Mouse (Mus musculus): ENCODE results near the gene Gm17720.

Gm17720 gene

GRCm38 (mm10) chr8:110102653-110103052 is at the start of gene Gm17720:
Gm17720 (minus strand) TSS chr8:110102753.
- DNase-seq = no peak

- DNase-seq = peak; percentile 47
Measured at GRCm38 (mm10) chr8:110145538-110145937, 43.0 kb upstream of the Gm17720 start.

DNA sequence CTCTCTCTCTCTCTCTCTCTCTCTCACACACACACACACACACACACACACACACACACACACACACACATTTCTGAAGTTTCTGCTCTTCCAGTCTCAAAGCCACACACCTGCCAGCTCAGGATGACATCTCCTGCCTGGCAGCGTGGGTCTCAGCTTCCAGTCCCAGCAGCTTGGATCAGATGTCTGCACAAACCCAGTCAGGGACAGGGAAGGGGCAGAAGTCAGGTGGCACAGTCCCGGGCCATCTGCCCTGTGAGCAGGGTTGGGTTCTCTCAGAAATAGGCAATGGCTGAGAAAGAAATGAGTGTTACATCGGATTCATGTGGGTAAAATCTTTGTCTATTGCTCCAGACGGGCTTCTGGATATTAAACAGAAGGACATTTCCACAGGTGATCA is 38.2 kb upstream of the Gm17720 start:
- no peak for DNase-seq

GRCm38 (mm10) chr8:110140156-110140555 is 37.6 kb upstream of the Gm17720 start:
- no peak for DNase-seq

- DNase-seq = no peak
Measured at GRCm38 (mm10) chr8:110135515-110135914, 33.0 kb upstream of the Gm17720 start.

DNA sequence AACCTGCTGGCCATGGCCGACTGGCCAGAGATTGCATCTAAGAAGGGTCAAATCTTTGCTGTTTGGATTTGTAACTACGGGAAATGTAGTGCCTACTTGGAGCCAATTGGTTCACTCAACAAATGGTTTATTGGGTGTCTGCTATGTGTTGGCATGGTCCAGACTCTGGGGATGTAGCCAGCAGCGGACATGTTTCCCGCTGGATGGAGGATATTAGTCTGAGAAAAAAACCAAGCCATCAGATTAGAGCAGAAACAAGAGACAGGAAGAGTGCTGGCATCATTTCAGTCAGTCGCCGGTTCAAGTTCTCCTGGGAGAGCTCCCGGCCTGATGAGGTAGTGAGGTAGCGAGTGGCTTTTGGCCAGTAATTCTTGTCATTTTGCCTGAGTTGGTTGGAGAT is 31.7 kb upstream of the Gm17720 start:
- no peak for DNase-seq

- peak; percentile 73 for DNase-seq
Measured at GRCm38 (mm10) chr8:110130537-110130936, 28.0 kb upstream of the Gm17720 start.

GRCm38 (mm10) chr8:110119715-110120114 is 17.2 kb upstream of the Gm17720 start:
- DNase-seq = peak; percentile 6

- no peak for DNase-seq
Measured at GRCm38 (mm10) chr8:110101676-110102075, 877 bp downstream of the Gm17720 start.

GRCm38 (mm10) chr8:110100907-110101306 is 1.6 kb downstream of the Gm17720 start, which contains the start of gene Gm21964:
Gm21964 (plus strand) TSS chr8:110101207.
- DNase-seq = no peak

GRCm38 (mm10) chr8:110091869-110092268 is 10.7 kb downstream of the Gm17720 start:
- peak; percentile 8 for DNase-seq

DNA sequence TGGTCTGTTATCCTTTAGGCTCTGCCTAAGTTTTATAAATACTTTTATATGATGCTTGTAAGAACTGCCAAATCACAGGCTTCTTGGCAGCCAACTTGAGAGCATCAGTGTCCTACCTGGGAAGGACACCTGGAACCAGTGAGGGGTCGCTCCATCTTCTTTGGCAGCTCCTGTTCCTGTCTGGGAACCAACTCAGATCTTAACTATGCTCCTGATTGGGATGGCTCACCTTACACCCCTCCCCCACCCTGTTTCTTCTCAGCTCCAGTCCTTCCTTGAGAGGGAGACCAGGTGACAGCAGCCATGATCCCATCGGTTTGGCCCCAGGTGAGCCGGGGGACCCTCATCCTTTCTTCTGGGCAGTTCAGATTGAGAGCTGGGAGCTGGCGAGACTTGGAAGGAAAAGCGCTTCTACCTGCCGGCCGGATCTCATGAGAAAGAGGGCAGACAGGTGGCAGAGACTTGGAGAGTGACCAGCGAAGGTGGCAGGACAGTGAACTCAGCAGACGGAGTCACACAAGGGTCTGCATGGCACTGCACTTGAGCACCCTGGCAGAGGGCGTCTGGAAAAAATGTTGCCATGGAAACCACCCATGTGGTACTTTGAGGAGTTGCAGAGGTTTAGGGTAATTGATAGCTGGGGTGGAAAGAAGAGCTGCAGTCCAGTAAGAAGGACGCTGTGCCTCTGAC is 20.0 kb downstream of the Gm17720 start:
- no peak for DNase-seq

DNA sequence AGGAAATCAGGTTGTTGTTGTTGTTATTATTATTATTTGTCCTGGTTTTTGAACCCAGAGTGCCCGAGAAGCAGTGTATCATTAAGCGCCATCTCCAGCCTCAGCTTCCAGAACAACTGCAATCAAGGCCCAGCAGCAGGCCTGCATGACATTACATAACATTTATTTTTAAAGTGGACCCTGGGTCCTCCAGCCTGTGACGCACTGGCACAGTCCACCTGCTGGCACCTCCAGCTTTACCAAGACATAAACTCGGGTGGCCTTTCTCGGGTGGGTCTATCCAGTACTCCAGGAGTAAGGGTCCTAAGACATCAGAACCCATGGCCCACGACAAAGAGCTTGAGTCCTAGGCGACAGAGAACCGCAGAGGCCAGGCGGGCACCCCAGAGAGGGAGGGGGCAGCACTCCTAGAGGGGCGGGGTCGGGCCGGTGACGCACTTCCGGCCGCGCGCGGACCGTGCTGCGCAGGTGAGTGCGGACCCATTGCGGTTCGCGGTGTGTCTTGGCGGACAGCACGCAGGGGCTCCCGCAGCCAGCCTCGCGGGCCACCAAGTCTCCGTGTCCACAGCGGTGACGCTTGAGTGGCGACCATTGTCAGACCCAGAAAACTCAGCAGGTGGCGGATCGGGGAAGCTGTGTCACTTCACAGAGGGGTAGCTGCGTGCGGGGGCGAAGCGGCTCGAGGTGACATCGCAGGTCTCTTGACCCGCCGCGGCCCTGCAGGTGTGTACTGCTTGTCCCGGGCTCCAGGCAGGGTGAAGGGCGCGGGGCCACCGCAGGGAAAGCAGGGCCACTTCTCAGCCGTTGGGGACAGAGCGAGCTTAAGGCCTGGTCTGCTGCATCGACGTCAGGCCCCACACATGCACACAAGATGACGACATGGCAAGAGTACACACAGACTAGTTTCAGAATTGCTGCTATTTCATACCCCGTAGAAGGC is 23.0 kb downstream of the Gm17720 start, which contains the start of gene Zfp612:
TSS of gene Zfp612 (plus strand) at position 465 of the 940 bp plus-strand sequence.
- DNase-seq = peak; percentile 79

GRCm38 (mm10) chr8:110074496-110074895 is 28.1 kb downstream of the Gm17720 start:
- DNase-seq = no peak

- DNase-seq = peak; percentile 58
Measured at GRCm38 (mm10) chr8:110071600-110071999, 31.0 kb downstream of the Gm17720 start.

DNA sequence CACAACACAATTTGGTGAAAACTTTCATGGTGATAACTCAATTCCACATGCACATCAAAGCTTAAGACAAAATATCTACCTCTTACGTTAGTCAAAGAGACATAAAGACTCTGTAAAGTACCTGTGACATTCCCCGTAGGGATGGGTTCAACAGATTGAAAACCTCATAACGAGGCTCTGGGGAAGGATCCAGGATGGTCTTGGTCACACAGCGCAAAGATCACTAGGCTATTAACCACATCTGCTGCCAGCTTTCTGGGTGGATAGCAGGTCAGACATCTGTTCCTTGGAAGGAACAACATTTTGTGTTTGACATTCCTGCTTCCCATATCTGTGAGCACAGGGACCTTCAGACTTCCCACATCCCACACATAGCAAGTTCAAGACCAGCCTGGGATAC is 32.8 kb downstream of the Gm17720 start:
- DNase-seq = no peak

DNA sequence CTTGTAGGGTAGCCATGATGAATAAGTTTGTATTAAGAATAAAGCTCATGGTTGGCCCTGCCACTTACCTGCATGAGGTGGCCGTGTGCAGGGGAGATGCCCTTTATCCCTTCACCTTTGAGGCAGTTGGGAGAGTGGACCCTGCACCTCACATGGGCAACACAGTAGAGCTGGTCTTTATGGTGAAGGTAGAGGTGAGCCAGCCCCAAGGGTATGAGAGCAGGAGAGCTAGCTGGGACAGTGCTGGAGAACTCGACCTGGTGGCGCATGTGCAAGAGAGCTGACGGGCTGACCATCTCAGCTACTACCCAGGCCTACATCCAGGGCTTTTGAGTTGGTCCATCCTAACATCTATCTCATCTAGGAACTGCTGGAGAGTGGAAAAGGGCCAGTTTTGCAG is 36.9 kb downstream of the Gm17720 start:
- DNase-seq = no peak

- DNase-seq = no peak
Measured at GRCm38 (mm10) chr8:110064606-110065365, 37.8 kb downstream of the Gm17720 start.

DNA sequence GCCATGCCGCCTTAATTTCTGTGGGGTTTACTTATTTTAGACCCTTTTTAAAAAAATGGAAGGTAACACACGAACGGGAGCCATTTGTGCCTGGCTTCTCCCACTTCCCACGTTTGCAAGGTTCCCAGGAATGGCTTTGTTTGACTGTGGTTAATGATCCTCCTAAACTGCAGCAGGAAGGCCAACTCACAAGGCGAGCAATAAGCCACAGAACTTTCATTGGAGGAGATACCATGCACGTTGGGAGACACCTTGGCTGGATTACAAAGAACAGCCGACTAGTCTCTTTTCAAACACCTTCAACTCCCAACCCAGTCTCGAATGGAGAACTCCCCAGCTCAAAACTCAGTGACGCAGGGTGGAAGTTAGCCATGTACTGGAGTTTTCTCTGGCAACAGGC is 38.4 kb downstream of the Gm17720 start:
- DNase-seq = no peak

- DNase-seq = no peak
Measured at GRCm38 (mm10) chr8:110058207-110058606, 44.3 kb downstream of the Gm17720 start.

GRCm38 (mm10) chr8:110051208-110051607 is 51.3 kb downstream of the Gm17720 start:
- no peak for DNase-seq

- no peak for DNase-seq
Measured at GRCm38 (mm10) chr8:110040509-110040908, 62.0 kb downstream of the Gm17720 start.

DNA sequence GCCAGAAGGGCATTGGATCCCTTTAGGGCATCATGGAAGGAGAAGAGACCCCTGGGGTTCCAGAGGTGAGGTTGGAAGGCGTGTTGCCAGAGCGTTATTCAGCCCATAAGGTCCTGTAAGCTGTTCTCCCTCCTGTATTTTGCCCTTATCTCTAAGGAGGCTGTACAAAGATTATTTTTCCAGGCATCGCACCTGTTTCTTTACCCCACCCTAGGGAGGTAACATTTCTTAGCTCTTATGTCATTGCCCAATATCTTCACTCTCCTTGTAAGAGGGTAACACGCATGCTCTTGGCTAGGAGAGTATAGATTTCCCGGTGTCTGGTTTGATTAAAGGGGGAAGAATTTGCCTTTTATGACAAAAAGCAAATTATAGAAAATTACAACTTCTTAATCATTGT is 62.9 kb downstream of the Gm17720 start, which contains the start of gene Chst4:
TSS of gene Chst4 (minus strand) at position 82 of the 400 bp plus-strand sequence.
- no peak for DNase-seq

Data from kidney, postnatal 14 days (tissue).